Mouse (Mus musculus): Measurements from ENCODE around the gene Slc22a5. TPM values are rescaled to one million over a fixed set of nuclear protein-coding genes. Genes with fewer than 3 reads are reported as not detected.
"Not testable (repeated sequence)": the region's sequence is repeated elsewhere in the genome, so short reads cannot be mapped to it uniquely, and the experiment has no call there.

Slc22a5 gene
- 7.3 and 8.9 TPM in 2 replicates for polyA plus RNA-seq (2015; fragmentation: Nextera tagmentation; extraction: Ambion mirVana)

DNA sequence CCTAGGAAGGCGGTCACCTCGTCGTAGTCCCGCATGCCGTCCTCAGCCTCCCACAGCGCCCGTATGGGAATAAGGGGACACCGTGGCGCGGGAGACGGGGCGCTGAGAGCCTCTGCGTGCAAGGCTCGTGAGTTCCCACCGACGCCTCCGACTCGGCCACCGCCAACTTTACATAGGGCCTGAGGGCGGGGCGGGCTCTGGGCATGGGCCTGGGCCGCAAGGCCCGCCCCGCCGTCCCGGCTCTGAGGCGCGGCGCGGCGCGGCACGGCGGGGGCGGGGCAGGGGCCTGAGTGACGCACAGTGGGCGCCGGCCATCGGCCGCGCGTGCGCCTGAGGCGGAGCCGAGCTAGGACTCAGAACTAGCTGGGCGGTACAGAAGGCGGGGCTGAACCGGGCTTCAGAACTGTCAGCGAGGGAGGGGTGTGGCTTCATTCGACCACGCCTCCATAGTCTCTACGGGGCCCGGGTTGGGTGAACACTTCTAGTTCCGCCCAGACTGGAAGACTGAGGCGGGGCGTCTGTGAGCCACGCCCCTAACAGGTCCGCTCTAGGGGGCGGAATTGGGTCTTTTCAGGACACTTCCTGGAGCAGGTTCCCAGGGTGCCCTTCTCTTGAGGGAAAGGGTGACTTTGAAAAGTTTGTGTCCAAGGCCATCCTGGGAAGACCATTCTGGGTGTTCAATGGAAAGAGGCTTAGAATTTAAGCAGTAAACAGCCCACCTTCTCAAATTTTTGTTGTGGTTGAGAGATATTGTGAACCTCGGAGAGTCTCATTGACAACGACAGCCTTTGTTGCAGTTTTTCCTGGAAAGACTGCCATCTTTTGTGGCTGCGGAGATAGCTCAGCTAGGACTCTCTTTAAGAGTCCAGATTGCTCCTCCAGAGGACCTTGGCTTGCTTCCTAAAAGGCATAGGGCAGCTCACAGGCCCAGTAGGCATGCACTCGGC is at the start of gene Slc22a5:
Gene Slc22a5 (minus strand): TSS at position 156 of the 947 bp plus-strand sequence.
- ATAC-seq (replicated peaks; ENCODE audit: insufficient number of reproducible peaks, insufficient read depth, low FRiP score, low read depth): peak; percentile 99
- 3% methylated on average over 63 of the region's 63 CpGs for WGBS
- peak within 1 kb of the TSS; percentile 95 for H3K4me2 ChIP-seq
- no peaks in the 10 kb centered on the region for H3K9me3 ChIP-seq (replicated peaks)
- peak within 1 kb of the TSS; percentile 72 for H3K4me3 ChIP-seq
- peak within 1 kb of the TSS; percentile 73 for H3K9ac ChIP-seq
- no peaks in the 10 kb centered on the region for H3K36me3 ChIP-seq
- peak within 1 kb of the TSS; percentile 63 for H3K27ac ChIP-seq
- H3K27me3 ChIP-seq: no peaks in the 10 kb centered on the region
- peaks cover 24% of the 10 kb centered on the region for H3K4me1 ChIP-seq (replicated peaks)

DNA sequence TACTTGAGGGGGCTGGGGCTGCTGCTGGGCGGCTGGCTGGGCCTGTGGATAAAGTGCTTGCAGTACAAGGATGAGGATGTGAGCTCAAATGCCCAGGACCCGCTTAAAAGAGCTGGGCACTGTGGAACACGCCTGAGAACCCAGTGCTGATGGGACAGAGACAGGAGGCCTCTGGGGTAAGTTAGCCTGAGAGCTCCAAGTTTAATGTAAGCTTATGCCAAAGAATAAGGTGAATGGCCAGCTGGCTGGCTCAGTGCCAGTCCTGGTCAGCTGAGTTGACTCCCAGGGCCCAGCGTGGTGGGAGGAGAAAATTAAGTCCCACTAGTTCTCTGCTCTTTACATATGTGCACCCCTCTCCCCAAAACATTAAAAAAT is 40.5 kb upstream of the Slc22a5 start:
- H3K27me3 ChIP-seq; H3K4me1 ChIP-seq (replicated peaks); H3K36me3 ChIP-seq; H3K9ac ChIP-seq; H3K4me2 ChIP-seq; H3K9me3 ChIP-seq (replicated peaks); H3K27ac ChIP-seq; ATAC-seq (replicated peaks; ENCODE audit: insufficient number of reproducible peaks, insufficient read depth, low FRiP score, low read depth); H3K4me3 ChIP-seq: not testable (repeated sequence)
- WGBS: 62% methylated on average over 4 of the region's 4 CpGs

DNA sequence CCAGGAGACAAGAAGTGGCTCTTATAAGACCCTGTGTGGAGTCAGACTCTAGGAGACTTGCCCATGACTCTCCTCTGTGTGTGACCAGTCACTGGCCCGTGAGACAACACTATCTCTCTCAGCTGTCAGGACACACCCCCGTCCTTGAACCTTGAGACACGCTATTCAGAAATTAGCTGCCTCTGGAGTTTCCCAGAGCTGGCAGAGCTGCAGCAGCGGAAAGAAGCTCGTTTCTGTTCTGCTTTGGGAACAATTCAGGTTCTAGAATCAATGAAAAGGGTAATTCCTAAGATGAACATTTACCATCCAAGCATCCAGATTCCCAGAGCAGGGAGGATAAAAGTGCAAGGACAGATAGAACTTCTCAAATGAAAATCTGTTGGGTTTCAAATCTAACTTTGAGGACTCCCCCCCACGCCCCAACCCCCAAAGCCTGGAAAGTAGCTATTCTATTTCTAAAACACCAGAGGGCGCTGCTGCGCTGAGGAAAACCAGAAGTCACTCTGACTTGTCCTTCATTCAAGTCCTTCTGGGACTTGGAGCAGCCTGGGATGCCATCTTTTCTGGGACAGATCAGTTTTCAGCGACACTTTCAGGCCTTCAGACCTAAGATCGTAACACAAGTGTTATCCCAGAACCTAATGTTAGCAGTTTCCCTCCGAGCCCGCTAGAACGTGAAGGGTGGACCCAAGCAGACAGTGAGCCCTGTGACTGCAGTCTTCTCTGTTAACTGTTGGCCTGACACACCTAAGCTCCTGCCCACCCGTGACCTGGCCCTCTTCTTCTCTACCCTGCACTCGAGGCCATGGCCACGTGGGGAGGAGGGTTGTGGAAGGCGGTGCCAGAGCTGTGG is 39.9 kb upstream of the Slc22a5 start:
- H3K9me3 ChIP-seq (replicated peaks): no peaks in the 10 kb centered on the region
- peaks cover 3% of the 10 kb centered on the region; the same call in 1 of the 2 replicates for H3K4me1 ChIP-seq (replicated peaks)
- WGBS: 23% methylated on average over 17 of the region's 17 CpGs
- no peak overlapping the region for H3K9ac ChIP-seq
- H3K36me3 ChIP-seq: no peaks in the 10 kb centered on the region
- no peak overlapping the region for H3K4me3 ChIP-seq
- no peak overlapping the region for H3K4me2 ChIP-seq
- no peak overlapping the region for H3K27ac ChIP-seq
- no peaks in the 10 kb centered on the region for H3K27me3 ChIP-seq
- ATAC-seq (replicated peaks; ENCODE audit: insufficient number of reproducible peaks, insufficient read depth, low FRiP score, low read depth): no peak

DNA sequence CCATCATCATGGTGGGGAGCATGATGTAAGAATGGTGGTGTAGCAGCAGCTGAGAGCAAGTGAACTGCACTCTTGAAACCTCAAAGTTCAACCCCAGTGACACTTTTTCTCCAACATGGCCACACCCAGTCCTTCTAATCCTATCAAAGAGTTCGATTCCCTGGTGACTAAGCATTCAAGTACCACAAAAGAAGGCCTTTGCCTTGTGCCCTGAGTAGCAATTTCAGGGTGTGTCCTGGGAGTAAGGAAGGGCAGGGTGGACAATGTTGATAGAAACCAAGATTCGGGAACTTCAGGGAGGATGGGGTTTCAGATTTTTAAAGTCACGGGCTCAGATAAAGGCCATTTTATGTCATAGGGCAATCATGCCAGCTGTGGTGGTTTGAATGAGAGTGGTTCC is 38.3 kb upstream of the Slc22a5 start:
- H3K4me3 ChIP-seq: no peak overlapping the region
- 81% methylated on average over 3 of the region's 3 CpGs for WGBS
- H3K27ac ChIP-seq: no peak overlapping the region
- H3K36me3 ChIP-seq: no peaks in the 10 kb centered on the region
- H3K9me3 ChIP-seq (replicated peaks): no peaks in the 10 kb centered on the region
- H3K4me1 ChIP-seq (replicated peaks): peaks cover 3% of the 10 kb centered on the region; the same call in 1 of the 2 replicates
- no peak for ATAC-seq (replicated peaks; ENCODE audit: insufficient number of reproducible peaks, insufficient read depth, low FRiP score, low read depth)
- no peak overlapping the region for H3K4me2 ChIP-seq
- H3K9ac ChIP-seq: no peak overlapping the region
- H3K27me3 ChIP-seq: no peaks in the 10 kb centered on the region

DNA sequence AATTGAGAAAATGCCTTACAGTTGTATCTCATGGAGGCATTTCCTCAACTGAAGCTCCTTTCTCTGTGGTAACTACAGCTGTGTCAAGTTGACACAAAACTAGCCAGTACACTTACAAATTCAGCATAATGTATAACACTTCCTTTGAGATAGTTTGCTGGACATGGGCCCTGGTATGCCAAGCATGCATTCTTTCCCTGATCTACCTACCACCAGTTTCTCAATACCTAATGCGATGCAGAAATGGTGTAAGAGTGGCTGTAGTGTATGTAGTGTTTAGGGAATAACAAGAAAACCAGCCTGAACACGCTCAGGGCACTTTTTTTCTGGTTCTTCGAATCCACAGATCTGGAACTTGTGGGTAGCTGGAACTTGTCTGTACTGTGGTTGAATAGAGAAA is 37.1 kb upstream of the Slc22a5 start:
- H3K27ac ChIP-seq: no peak overlapping the region
- no peak overlapping the region for H3K9ac ChIP-seq
- H3K4me2 ChIP-seq: no peak overlapping the region
- H3K4me3 ChIP-seq: no peak overlapping the region
- no peaks in the 10 kb centered on the region for H3K36me3 ChIP-seq
- H3K27me3 ChIP-seq: no peaks in the 10 kb centered on the region
- 68% methylated on average over 3 of the region's 3 CpGs for WGBS
- H3K9me3 ChIP-seq (replicated peaks): no peaks in the 10 kb centered on the region
- H3K4me1 ChIP-seq (replicated peaks): peaks cover 3% of the 10 kb centered on the region; the same call in 1 of the 2 replicates
- no peak for ATAC-seq (replicated peaks; ENCODE audit: insufficient number of reproducible peaks, insufficient read depth, low FRiP score, low read depth)

DNA sequence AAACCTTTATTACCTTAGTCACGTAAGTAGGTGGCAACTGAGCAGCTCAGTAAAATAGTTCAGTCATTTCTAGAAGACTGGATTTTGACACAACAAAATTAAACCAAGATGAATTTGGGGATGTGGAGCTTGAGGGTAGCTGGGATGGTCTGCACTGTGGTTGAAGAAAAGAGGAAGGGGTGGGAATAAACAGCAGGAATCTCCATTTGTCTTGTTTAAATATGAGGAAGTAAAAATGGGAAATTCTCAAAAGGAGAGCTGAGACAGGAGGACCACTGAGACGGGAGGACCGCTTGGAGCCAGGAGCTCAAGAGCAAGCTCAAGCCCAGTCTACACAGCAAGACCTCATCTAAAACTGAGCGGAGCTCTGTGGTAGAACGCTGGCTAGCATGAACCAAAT is 34.8 kb upstream of the Slc22a5 start:
- H3K36me3 ChIP-seq: no peaks in the 10 kb centered on the region
- H3K9me3 ChIP-seq (replicated peaks): no peaks in the 10 kb centered on the region
- H3K9ac ChIP-seq: no peak overlapping the region
- no peak overlapping the region for H3K4me2 ChIP-seq
- H3K27me3 ChIP-seq: no peaks in the 10 kb centered on the region
- WGBS: 88% methylated on average over 5 of the region's 5 CpGs
- H3K4me1 ChIP-seq (replicated peaks): no peaks in the 10 kb centered on the region
- H3K4me3 ChIP-seq: no peak overlapping the region
- ATAC-seq (replicated peaks; ENCODE audit: insufficient number of reproducible peaks, insufficient read depth, low FRiP score, low read depth): no peak
- no peak overlapping the region for H3K27ac ChIP-seq

DNA sequence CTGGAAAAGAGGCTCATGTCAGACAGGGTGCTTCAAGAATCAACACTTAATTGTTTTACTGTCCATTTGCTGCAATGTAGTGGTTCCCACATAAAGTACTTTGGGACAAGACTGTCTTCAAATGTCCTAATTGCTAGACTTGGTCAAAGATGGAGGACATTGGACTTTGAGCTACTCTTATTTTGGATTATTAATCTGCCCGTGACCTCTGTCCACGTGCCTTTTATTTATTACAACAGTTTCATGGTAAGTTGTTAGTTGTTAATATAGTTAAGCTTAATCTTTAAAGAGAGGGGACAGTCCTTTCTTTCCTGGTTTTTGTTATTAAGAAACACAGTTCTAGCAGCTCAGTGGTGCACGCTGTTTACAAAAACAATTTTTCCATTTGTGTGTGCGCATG is 27.4 kb upstream of the Slc22a5 start:
- H3K27me3 ChIP-seq: no peaks in the 10 kb centered on the region
- ATAC-seq (replicated peaks; ENCODE audit: insufficient number of reproducible peaks, insufficient read depth, low FRiP score, low read depth): no peak
- 94% methylated on average over 4 of the region's 4 CpGs for WGBS

DNA sequence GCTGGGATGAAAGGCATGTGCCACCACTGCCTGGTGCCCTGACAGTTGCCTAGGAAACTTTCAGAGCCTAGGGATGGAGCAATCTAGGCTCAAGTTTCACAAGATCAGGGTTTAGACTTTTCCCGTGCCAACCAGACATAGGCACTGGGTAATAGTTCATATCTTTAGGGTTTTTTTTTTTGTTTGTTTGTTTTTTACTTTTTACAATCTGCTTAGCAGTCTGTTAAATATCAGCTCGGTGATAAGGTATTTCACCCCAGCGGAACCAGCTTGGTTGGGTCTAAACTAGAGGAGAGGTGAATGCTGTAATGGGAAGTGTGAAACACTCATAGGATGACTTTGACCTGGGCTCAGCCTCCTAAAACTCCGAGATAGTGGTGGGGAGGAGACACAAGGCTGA is 19.6 kb upstream of the Slc22a5 start:
- no peak for ATAC-seq (replicated peaks; ENCODE audit: insufficient number of reproducible peaks, insufficient read depth, low FRiP score, low read depth)

More for the DNA sequence above, 27.4 kb upstream of the Slc22a5 start:
- Histone ChIP-seq H3K9ac (no peak overlapping the region), H3K36me3 (no peaks in the 10 kb centered on the region), H3K9me3 (replicated peaks) (no peaks in the 10 kb centered on the region), H3K4me2 (no peak overlapping the region), H3K4me3 (no peak overlapping the region), H3K27ac (no peak overlapping the region), H3K4me1 (replicated peaks) (no peaks in the 10 kb centered on the region)

DNA sequence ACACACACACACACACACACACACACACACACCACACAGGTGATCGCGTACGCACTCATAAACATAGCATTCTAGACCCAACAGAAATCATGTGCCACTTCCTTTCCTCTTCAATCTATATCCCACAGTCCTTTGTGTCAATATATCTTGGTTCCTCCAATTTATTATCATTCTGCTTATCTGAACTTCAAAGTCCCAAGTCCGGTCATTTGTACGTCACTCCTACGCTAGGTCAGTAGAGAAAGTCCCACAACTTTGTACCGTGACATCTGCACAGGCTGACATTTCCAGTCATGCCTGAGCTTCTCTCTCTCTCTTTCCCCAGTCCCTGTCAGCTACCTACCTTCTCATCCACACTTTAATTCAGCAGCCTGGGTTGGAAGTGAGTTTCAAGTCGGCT is 17.2 kb upstream of the Slc22a5 start:
- Histone ChIP-seq H3K4me1 (replicated peaks) (peaks cover 6% of the 10 kb centered on the region; the same call in 1 of the 2 replicates), H3K27me3 (no peaks in the 10 kb centered on the region), H3K4me2 (no peak overlapping the region), H3K4me3 (no peak overlapping the region), H3K36me3 (no peaks in the 10 kb centered on the region), H3K9ac (no peak overlapping the region), H3K27ac (no peak overlapping the region), H3K9me3 (replicated peaks) (no peaks in the 10 kb centered on the region)
- WGBS: 78% methylated on average over 8 of the region's 8 CpGs
- no peak for ATAC-seq (replicated peaks; ENCODE audit: insufficient number of reproducible peaks, insufficient read depth, low FRiP score, low read depth)

More for the DNA sequence above, 19.6 kb upstream of the Slc22a5 start:
- no peaks in the 10 kb centered on the region for H3K36me3 ChIP-seq
- H3K4me2 ChIP-seq: no peak overlapping the region
- H3K9me3 ChIP-seq (replicated peaks): no peaks in the 10 kb centered on the region
- H3K4me3 ChIP-seq: no peak overlapping the region
- WGBS: 67% methylated on average over 4 of the region's 4 CpGs
- no peak overlapping the region for H3K9ac ChIP-seq
- H3K27me3 ChIP-seq: no peaks in the 10 kb centered on the region
- no peak overlapping the region for H3K27ac ChIP-seq
- no peaks in the 10 kb centered on the region for H3K4me1 ChIP-seq (replicated peaks)

DNA sequence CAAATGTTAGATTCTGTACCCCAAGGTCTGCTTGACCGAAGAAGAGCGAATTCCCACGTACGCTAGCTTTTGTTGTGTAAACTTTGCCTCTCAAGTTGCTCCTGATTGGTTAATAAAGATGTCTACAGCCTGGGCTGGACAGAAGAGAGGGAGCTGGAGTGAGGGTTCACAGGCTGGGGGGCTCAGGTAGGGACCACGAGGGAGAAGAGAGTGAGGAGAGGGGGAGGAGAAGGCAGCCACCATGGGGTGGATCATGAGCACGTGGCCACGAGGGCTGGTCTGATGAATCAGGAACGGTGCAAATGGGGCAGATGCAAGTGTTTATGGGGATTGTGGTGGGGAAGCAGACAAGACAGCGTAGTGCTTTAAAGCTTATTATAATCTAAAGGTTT is 13.1 kb upstream of the Slc22a5 start:
- WGBS: 79% methylated on average over 9 of the region's 9 CpGs
- Histone ChIP-seq H3K4me1 (replicated peaks) (peaks cover 10% of the 10 kb centered on the region; the same call in 1 of the 2 replicates), H3K9me3 (replicated peaks) (no peaks in the 10 kb centered on the region), H3K4me3 (no peak overlapping the region), H3K4me2 (no peak overlapping the region), H3K36me3 (no peaks in the 10 kb centered on the region), H3K27ac (no peak overlapping the region), H3K27me3 (no peaks in the 10 kb centered on the region), H3K9ac (no peak overlapping the region)
- ATAC-seq (replicated peaks; ENCODE audit: insufficient number of reproducible peaks, insufficient read depth, low FRiP score, low read depth): no peak

DNA sequence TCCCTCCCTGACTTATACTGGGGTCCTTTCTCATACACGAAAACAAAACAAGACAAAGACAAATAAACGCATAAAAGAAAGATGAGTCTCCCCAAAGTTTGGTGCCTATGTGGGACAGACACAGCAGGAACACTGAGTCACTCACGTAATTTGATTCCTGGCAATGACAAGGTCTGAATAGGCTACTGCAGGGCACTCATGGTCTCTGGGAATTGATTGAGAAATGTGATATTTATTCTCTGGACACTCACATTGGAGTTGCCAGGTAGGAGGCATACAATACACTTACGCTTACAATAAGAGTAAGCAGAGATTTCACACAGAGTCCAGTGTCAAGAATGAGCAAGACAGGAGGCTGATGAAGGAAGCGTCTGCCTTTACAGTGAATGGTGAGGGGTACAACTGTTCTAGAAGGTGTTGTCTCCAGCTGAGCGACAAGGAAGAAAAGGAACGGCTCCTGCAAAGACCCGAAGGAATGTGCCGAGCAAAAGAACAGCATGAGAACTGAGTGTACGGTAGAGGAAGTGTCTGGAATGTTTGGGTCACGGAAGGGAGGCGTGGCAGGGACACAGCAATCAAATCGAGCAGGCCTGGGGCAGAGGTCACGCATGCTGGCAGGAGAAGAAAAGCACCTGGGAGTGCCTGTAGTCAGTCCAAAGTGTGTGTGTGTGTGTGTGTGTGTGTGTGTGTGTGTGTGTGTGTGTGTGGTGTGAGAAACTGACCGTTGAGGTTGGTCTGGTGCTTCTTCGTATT is 12.5 kb upstream of the Slc22a5 start:
- Histone ChIP-seq H3K4me1 (replicated peaks) (peaks cover 10% of the 10 kb centered on the region; the same call in 1 of the 2 replicates), H3K9me3 (replicated peaks) (no peaks in the 10 kb centered on the region), H3K9ac (no peak overlapping the region), H3K4me3 (no peak overlapping the region), H3K27ac (peak overlapping the region; percentile 15; the same call in 1 of the 2 replicates), H3K4me2 (no peak overlapping the region), H3K27me3 (no peaks in the 10 kb centered on the region), H3K36me3 (no peaks in the 10 kb centered on the region)
- 40% methylated on average over 16 of the region's 16 CpGs for WGBS
- ATAC-seq (replicated peaks; ENCODE audit: insufficient number of reproducible peaks, insufficient read depth, low FRiP score, low read depth): no peak; the same call in 1 of the 2 replicates
